Mouse (Mus musculus) monocyte, adult 5-6 weeks (primary cell): Measurements from ENCODE around the gene Rrp9. TPM values are rescaled to one million over a fixed set of nuclear protein-coding genes. Genes with fewer than 3 reads are reported as not detected.
"Not testable (repeated sequence)": the region's sequence is repeated elsewhere in the genome, so short reads cannot be mapped to it uniquely, and the experiment has no call there.

Experiments
- ATAC-seq: fragments of 153-309, 156-312 bp; replicated peaks from 2 replicates; pipeline ENCODE4 v1.8.0; 2017; ENCODE audit warnings: mild to moderate bottlenecking; ENCODE audit not compliant: low TSS enrichment, insufficient number of reproducible peaks, severe bottlenecking, poor library complexity, low FRiP score
- total RNA-seq: library from RNA; stranded (forward); fragments of 200-1000, 200-491, 200-594 nt; gene quantifications from 3 replicates; pipeline ENCODE4 v1.2.3, GENCODE M21; 2017

Rrp9 gene
- total RNA-seq, 1 experiment from 2014 or later: 35.1 TPM

DNA sequence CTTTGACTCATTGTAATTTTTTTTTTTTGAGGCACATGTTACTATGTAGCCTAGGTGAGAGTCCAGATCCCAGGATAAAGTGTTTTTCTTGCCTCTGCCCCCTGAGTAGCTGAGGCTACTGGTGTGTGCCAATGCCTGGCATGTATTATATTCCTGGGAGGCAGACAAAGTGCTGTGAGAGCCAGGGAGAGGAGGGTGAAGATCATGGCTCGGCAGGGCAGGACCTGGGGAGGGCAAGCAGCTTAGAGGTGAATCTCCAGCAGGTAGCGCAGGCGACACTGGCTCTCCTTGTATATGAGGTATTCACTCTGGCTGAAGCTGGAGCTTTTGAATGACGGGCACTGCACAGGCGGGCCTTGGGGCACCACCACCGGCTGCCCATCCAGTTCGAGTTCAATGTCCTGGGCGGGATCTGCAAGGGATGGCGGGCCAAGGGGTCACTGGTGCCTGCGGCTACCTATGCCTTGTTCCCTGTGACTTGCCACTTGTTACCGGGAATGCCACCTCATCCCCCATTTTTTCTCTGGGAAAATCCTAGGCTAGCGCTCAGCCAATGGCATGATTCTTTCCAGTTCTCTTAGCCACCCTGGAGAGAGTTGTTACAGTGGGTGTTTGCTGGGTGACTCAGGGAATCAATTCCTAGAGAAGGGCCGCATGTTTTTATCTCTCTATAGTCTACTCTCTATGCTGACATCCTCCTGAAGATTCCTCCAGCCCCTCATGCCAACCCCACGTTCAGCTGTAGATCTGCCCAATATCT lies 4.6 kb upstream of the Rrp9 start:
- no peak for ATAC-seq

- no peak for ATAC-seq
Observed at GRCm38 (mm10) chr9:106471892-106472291, 3.9 kb upstream of the Rrp9 start.

DNA sequence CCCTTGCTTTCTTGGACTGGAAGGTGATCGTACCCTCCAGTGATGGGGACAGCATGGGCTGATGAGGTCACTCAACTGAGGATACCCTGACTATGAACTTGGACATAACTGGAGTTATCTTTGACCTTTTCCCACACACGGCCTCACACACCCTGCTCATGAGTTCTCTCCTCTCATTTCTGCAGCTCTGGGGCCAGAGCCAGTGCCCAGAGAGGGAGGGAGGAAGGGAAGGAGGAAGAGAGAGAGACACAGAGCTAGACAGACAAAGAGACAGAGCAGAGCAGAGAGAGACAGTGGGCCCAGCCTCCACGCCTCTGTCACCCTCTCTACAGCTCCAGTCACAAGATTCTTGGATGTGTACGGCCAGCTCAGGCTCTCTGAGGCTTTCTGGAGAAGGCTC lies 3.4 kb upstream of the Rrp9 start:
- no peak for ATAC-seq

DNA sequence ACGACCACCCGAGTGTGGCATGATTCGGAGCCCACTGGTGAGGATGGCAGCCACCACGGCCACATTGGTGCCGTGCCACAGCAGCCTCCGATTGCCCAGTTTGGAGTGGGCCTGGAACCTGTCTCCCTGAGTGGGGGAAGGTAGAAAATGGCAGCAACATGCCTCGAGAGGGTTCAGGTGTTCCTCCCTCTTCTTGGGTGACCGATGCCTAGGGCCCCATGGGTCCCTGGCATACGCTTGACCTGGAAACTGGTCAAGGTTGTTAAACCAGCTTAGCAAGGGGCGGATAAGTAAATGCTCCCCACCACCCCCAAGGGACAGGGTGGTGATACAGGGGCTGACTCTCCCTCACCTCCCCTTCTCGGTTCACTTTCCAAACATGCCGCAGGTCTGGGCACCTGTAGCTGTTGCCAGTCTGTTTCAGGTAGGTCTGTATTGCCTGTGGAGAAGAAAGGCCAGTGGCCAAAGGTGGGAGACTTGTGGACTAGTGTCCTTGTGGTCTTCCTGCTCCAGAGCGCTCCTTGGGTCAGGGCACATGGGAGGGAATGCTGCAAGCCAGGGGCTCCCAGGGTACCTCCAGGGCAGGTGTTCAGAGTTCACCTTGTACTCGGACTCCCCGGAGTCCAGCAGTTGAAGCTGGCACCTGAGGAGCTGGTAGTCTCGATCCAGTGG lies 2.5 kb upstream of the Rrp9 start:
- ATAC-seq: no peak

GRCm38 (mm10) chr9:106473753-106474105 lies 2.0 kb upstream of the Rrp9 start:
- ATAC-seq: no peak

DNA sequence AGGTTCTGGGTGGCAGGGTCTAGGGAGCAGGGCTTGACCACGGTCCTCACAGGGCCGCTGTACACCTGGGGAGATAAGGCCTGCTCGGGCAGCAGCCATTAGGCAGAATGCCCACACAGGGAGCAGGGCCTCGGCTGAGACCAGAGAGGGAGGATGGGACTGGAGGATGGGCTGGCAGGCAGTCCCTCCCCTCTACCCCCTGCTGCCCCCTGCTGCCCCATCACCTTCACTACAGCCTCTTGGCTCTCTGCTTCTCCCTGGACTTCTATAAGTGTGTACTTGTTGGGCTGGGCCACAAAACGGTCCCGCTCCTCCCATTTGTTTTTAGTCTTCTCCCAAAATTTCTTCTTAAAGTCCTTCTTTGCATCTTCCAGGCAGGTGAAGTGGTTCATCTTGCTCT lies 1.3 kb upstream of the Rrp9 start:
- ATAC-seq: peak; percentile 20; the same call in 1 of the 2 replicates

DNA sequence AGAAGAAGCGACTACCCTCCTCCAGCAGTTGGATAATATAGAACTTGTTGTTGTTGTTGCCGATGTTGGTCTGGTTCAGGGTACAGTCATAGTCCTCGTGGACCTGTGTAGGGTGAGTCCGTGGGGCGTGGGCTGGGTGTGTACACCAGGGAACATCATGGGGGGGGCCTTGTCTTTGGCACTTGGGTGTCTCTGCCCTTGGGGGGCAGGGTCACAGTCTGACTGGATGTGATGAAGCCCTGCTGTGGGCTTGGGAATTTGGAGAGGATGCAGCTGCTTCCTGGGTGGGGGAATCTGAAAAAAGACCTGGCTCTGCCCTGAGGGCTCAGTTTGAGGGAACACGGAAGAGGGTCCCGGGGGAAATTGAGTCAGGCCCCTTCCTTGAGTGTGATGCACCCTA lies 717 bp upstream of the Rrp9 start:
- no peak for ATAC-seq

- ATAC-seq: no peak; the same call in 1 of the 2 replicates
Observed at GRCm38 (mm10) chr9:106476002-106476923, 500 bp downstream of the Rrp9 start.

DNA sequence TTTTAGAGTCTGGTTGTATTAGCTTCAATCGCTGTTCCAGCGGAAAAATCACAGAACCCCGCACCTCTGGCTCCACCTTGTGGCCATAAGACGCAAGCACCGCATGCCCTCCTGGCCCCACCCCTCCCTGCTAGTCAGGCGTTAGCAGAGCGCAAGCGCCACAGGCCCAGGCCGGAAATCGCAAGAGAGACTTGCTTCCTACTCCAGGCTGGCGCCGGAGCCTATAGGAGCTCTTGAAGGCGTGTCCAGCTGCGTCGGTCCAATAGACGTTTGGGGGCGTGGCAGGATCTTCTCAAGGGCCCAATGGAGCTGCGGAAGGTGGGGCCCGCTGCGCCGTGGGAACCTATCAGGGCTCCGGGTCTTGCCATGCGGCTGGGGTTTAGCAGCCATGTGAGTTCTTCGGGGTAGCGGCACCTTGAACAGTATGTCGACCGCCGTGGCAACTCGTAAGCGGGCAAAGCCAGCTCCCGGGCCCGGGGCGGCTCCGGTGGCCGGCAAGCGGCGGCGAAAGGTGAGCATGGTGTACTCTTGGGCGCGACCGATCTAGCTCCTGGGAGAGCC lies 1.2 kb downstream of the Rrp9 start, which contains the start of gene Parp3:
Parp3 (minus strand) TSS at position 26 of the 561 bp plus-strand sequence.
- peak; percentile 89 for ATAC-seq

DNA sequence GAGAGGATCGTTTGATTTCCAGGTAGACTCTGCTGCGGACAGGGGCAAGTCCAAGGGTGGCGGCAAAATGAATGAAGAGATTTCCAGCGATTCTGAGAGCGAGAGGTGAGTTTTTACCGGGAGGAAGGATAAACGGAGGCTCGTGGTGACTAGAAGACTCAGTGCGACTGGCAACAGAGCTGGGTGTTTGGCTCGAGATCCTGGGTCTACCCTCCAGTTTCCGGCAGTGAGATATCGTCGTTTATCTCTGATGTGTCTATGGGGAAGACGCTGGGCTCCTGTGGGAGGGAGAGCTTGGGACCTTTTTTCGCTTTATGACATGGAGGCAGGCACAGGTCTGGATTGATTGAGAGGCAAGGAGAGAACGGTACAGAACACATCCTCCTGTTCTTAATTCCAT lies 1.9 kb downstream of the Rrp9 start:
- ATAC-seq: no peak

DNA sequence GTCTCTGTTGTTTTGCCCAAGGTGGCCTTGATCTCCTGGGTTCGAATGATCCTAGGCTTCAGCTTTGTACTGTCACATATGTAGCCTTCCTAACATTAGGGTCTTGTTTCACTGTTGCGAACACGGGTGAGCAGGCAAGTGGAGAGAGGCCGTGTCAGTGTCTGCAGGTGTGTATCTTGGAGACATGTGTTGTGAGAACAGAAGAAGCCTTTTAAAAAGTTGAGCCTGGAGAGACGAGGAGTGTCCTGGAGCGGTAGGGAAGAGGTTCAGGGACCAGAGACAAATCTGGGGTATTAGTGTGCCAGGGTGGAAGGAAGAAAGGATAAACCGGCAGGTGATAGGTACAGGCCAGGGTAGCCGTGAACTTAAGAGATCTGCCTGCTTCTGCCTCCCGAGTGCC lies 2.3 kb downstream of the Rrp9 start:
- ATAC-seq: no peak

- no peak for ATAC-seq
Observed at GRCm38 (mm10) chr9:106480541-106480940, 4.8 kb downstream of the Rrp9 start.

DNA sequence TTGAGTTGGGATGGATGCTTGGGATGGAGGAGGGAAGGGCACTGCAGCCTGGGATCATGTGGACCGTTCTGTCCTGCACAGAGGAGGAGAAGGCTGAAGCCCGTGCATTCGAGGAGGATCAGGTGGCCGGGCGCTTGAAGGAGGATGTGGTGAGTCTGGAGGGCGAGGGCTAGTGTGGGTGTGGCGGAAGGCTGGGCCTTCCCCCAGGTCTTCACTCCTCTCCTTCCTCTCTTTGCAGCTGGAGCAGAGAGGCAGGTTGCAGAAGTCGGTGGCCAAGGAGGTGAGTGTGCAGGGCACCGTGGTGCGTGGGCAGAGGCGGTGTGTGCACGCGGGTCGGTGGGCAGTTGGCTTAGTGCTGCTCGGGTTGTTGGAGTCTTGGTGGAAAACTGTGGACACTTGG lies 5.3 kb downstream of the Rrp9 start:
- ATAC-seq: no peak

DNA sequence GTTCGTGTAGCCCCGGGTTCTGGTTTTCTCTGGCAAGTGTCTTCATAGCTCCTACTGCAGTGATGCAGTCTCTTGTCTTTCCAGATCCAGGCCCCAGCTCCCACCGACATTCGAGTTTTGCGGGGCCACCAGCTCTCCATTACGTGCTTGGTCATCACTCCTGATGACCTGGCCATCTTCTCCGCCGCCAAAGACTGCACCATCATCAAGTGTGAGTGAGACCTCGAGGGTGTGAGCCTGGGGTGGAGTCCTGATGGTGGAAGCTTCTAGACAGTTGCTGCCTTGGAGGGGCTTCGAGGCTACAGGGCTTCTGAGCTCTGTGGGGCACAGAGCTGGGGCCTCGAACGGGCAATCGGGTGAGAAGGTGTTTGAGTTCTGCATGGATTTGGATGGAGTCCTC lies 5.9 kb downstream of the Rrp9 start:
- ATAC-seq: no peak

GRCm38 (mm10) chr9:106482578-106483115 lies 6.9 kb downstream of the Rrp9 start:
- ATAC-seq: no peak

- ATAC-seq: no peak
Observed at GRCm38 (mm10) chr9:106483136-106483535, 7.4 kb downstream of the Rrp9 start.

DNA sequence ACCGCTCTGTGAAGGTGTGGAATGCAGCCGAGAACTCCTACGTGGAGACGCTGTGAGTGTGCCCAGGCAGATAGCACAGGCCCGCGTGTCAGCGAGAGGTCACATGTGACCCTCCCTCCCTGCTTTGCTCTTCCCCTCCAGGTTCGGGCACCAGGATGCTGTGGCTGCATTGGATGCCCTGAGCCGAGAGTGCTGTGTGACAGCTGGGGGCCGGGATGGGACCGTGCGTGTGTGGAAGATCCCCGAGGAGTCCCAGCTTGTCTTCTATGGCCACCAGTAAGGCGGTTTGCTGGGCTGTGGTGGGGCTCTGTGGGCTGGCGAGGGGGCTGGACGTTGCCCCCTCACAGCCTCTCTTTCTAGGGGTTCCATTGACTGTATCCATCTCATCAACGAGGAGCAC lies 7.8 kb downstream of the Rrp9 start:
- ATAC-seq: no peak

DNA sequence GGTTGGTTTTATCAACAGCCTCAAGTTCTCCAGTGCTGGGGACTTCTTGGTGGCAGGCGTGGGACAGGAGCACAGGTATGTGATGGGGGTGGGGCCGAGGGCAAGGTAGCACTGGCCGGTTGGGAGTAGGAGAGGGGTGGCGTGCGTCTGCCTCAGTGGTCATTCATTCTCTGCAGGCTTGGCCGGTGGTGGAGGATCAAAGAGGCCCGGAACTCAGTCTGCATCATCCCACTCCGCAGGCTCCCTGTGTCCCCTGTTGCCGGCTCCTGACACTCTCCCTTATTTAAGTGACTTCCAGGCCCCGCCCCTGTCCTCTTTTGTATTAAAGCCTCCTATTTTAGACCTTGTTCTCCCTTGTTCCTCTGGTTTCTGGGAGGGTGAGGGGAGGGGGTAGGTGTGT lies 9.3 kb downstream of the Rrp9 start:
- ATAC-seq: no peak

DNA sequence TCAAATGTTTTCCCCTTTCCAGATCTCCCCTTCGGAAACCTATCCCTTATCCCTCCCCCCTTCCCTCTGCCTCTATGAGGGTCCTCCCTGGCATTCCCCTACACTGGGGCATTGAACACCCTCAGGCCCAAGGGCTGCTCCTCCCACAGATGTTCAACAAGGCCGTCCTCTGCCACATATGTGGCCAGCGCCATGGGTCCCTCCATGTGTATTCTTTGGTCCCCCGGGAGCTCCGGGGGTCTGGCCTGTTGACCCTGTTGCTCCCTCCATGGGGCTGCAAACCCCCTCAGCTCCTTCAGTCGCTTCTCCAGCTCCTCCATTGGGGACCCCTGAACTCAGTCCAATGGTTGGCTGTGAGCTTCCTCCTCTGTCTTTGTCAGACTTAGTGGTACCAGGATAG lies 11.8 kb downstream of the Rrp9 start:
- not testable (repeated sequence) for ATAC-seq
